Mouse (Mus musculus): ENCODE data around the gene Ifnl3. TPM values are rescaled to one million over a fixed set of nuclear protein-coding genes. Genes with fewer than 3 reads are reported as not detected.

The Ifnl3 gene
- polyA plus RNA-seq, 1 experiment from 2014 or later: not detected

DNA sequence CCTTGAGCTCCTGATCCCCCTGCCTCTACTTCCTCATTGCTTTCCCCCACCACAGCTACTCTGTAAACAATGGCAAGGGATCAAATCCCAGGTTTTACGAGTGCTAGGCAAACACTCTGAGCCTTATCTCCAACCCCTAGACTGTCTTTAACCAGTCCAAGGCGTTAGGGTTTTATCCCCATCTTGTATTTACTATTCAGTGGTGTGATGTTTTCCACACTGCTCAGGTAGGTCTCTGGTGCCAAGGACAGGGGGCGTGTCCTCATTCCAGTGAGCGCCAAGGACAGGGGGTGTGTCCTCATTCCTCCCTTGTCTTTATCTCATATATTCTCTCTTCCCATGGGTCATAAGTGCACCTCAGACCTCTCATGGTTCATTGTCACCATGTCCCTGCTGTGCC lies 17.9 kb downstream of the Ifnl3 start, which contains the start of gene Sycn:
Sycn (plus strand) TSS at position 360 of the 400 bp plus-strand sequence.
- no peak within 1 kb of the TSS for H3K4me2 ChIP-seq (ENCODE audit: low read depth, low read length)
- no peak within 1 kb of the TSS for H3K9ac ChIP-seq (ENCODE audit: low read length)
- ATAC-seq (ENCODE audit: insufficient read depth, low FRiP score): peak; percentile 66; the same call in 1 of the 2 replicates
- no peaks in the 10 kb centered on the region for H3K9me3 ChIP-seq (replicated peaks; ENCODE audit: control insufficient read depth, low read length)
- no peaks in the 10 kb centered on the region; the same call in 1 of the 2 replicates for H3K4me1 ChIP-seq (ENCODE audit: control insufficient read depth, insufficient read depth, low read length)
- no peaks in the 10 kb centered on the region for H3K36me3 ChIP-seq (ENCODE audit: control insufficient read depth, insufficient read depth, low read length)
- WGBS: 42% methylated on average over 4 of the region's 4 CpGs
- 0 out of 2 replicates have a peak within 1 kb of the TSS, but pooled peaks have one; percentile 1 for H3K27ac ChIP-seq (ENCODE audit: low read length)
- peaks cover 6% of the 10 kb centered on the region for H3K27me3 ChIP-seq (ENCODE audit: control insufficient read depth, insufficient read depth, low read length)
- H3K4me3 ChIP-seq (replicated peaks; ENCODE audit: low read length): no peak within 1 kb of the TSS

DNA sequence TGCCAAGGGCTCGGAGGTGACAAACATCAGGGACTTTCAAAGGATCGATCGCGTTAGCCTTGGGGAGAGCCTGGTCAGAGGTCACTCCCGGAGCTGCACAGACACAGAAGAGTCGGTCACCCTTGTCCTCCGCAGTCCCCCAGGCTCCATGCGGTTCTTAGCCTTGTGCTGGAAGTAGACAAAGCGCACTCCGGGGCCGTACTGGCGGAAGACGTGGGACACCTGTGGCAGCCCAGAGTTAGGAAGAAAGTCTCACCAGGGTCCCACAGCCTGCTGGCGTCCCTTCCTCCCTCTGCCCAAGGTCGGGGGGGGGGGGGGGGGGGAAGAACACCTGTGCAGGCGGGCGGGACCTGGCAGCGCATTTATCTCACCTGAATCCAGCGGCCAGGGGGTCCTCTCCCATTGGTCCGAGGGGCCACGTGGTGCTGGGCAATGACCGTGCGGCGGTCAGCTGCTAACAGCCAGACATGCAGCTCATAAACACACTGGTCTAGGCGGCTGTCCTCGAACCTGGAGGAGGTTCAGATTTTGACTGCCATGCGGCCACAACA lies 21.5 kb downstream of the Ifnl3 start:
- Histone ChIP-seq H3K9ac (ENCODE audit: low read length) (peak overlapping the region; percentile 50), H3K9me3 (replicated peaks; ENCODE audit: control insufficient read depth, low read length) (no peaks in the 10 kb centered on the region), H3K27me3 (ENCODE audit: control insufficient read depth, insufficient read depth, low read length) (peaks cover 27% of the 10 kb centered on the region), H3K36me3 (ENCODE audit: control insufficient read depth, insufficient read depth, low read length) (no peaks in the 10 kb centered on the region), H3K4me1 (ENCODE audit: control insufficient read depth, insufficient read depth, low read length) (peaks cover 8% of the 10 kb centered on the region; the same call in 1 of the 2 replicates), H3K27ac (ENCODE audit: low read length) (no peak overlapping the region), H3K4me3 (replicated peaks; ENCODE audit: low read length) (peak overlapping the region; percentile 28), H3K4me2 (ENCODE audit: low read depth, low read length) (peak overlapping the region; percentile 46)
- ATAC-seq (ENCODE audit: insufficient read depth, low FRiP score): peak; percentile 49; the same call in 1 of the 2 replicates
- WGBS: 4% methylated on average over 26 of the region's 27 CpGs

DNA sequence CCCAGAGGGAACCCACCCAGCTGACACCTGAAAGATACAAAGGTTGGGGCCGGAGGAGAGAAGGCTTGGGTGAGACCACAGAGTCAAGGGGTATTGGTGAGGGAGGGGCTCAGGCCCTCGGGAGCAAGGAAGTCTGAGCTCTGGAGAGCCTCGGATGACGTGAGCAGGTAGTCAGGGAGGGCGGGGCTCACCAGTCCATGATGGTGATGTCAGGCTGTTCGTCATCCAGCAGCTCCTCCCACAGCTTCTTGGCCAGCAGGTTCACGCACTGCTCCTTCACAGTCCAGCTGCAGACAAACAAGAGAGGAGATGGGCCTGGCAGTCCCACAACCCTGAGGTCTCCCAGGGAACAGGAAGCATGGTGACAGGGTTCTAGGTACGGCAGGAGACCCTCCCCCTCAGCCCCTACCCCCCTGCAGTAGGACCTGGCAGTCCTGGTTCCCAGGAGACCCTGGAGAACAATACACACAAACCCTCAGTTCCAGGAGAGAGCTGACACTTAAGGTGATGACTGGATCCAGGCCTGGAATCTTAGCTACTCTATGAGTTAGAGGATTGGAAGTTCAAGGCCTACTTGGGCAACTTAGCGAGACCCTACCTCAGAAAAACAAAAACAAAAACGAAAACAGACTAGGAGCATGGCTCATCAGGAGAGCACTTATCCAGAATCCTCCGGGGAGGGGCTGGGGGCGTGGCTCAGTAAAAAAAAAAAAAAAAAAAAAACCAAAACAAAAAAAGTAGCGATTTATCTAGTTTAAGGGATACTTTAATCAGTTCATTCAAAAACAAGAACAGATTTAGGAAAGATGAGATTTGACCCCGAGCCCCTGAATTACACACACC lies 22.6 kb downstream of the Ifnl3 start:
- peaks cover 27% of the 10 kb centered on the region for H3K27me3 ChIP-seq (ENCODE audit: control insufficient read depth, insufficient read depth, low read length)
- H3K4me2 ChIP-seq (ENCODE audit: low read depth, low read length): peak overlapping the region; percentile 46; the same call in 1 of the 2 replicates
- H3K9me3 ChIP-seq (replicated peaks; ENCODE audit: control insufficient read depth, low read length): no peaks in the 10 kb centered on the region
- H3K4me3 ChIP-seq (replicated peaks; ENCODE audit: low read length): peak overlapping the region; percentile 26; the same call in 1 of the 2 replicates
- H3K36me3 ChIP-seq (ENCODE audit: control insufficient read depth, insufficient read depth, low read length): no peaks in the 10 kb centered on the region
- ATAC-seq (ENCODE audit: insufficient read depth, low FRiP score): peak; percentile 53; the same call in 1 of the 2 replicates
- WGBS: 31% methylated on average over 14 of the region's 14 CpGs
- H3K9ac ChIP-seq (ENCODE audit: low read length): no peak overlapping the region
- H3K4me1 ChIP-seq (ENCODE audit: control insufficient read depth, insufficient read depth, low read length): peaks cover 8% of the 10 kb centered on the region; the same call in 1 of the 2 replicates
- no peak overlapping the region for H3K27ac ChIP-seq (ENCODE audit: low read length)

DNA sequence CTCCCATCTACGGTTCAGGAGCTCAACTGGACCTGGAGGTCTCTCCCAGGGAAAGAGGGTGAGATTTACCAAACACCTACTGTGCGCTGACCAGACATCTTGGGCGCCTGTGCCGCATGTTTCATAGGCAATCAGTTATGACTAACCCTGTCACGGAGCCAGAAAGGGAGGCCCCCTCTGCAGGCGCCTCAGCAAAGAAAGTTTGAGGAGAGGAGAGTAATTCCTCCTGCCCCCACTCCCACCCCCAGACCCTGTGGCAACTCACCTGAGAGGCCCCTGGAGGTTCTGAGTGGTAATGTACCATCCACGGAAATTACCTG lies 23.2 kb downstream of the Ifnl3 start:
- ATAC-seq (ENCODE audit: insufficient read depth, low FRiP score): no peak
- peak overlapping the region; percentile 26; the same call in 1 of the 2 replicates for H3K4me3 ChIP-seq (replicated peaks; ENCODE audit: low read length)
- H3K27ac ChIP-seq (ENCODE audit: low read length): no peak overlapping the region
- H3K36me3 ChIP-seq (ENCODE audit: control insufficient read depth, insufficient read depth, low read length): no peaks in the 10 kb centered on the region
- peaks cover 27% of the 10 kb centered on the region for H3K27me3 ChIP-seq (ENCODE audit: control insufficient read depth, insufficient read depth, low read length)
- no peaks in the 10 kb centered on the region for H3K9me3 ChIP-seq (replicated peaks; ENCODE audit: control insufficient read depth, low read length)
- no peak overlapping the region for H3K4me2 ChIP-seq (ENCODE audit: low read depth, low read length)
- H3K9ac ChIP-seq (ENCODE audit: low read length): no peak overlapping the region
- H3K4me1 ChIP-seq (ENCODE audit: control insufficient read depth, insufficient read depth, low read length): peaks cover 8% of the 10 kb centered on the region; the same call in 1 of the 2 replicates
- WGBS: 43% methylated on average over 7 of the region's 7 CpGs

DNA sequence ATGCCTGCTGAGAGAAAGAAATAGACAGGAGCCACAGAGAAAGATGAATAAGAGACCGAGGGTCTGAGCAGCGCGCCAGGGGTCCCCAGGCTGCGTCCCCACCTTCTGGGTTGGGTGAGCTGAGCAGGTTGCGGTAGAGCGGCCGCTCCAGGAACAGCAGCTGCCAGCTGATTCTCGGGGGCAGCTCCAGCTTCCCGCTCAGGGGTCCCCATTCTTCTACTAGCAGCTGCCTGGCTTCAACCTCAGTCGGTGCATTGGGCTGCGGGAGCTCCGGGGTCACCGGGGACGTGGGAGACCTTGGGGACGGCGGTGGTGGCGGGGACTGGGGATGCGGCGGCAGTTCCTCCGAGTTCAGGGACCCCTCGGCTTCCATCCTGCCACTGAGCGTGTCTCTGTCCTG lies 24.0 kb downstream of the Ifnl3 start:
- Histone ChIP-seq H3K36me3 (ENCODE audit: control insufficient read depth, insufficient read depth, low read length) (no peaks in the 10 kb centered on the region), H3K27me3 (ENCODE audit: control insufficient read depth, insufficient read depth, low read length) (peaks cover 27% of the 10 kb centered on the region), H3K27ac (ENCODE audit: low read length) (no peak overlapping the region), H3K4me3 (replicated peaks; ENCODE audit: low read length) (peak overlapping the region; percentile 26), H3K4me1 (ENCODE audit: control insufficient read depth, insufficient read depth, low read length) (peaks cover 8% of the 10 kb centered on the region; the same call in 1 of the 2 replicates), H3K4me2 (ENCODE audit: low read depth, low read length) (peak overlapping the region; percentile 43), H3K9ac (ENCODE audit: low read length) (peak overlapping the region; percentile 31; the same call in 1 of the 2 replicates), H3K9me3 (replicated peaks; ENCODE audit: control insufficient read depth, low read length) (no peaks in the 10 kb centered on the region)
- WGBS: 2% methylated on average over 22 of the region's 22 CpGs
- ATAC-seq (ENCODE audit: insufficient read depth, low FRiP score): no peak

DNA sequence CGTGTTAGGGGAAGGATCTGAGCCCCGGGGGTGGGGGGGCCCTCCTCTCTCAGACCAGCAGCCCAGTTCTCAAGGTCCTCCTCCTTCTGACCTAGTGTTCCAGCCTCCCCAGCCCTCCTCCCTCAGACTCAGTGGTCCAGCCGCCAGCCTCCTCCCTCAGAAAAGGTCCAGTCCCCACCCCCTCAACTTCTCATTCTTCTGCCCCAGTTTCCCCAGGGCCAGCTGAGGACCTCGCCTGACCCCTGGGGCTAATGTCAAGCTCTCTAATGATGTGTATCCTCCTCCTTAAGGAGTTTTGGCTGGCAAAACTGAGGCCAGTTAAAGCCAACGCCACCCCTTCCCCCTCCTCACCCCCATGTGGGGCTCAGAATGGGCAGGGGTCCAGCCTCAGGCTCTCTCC lies 24.5 kb downstream of the Ifnl3 start, which contains the start of gene Nccrp1:
Nccrp1 (minus strand) TSS at position 101 of the 400 bp plus-strand sequence.
- H3K4me1 ChIP-seq (ENCODE audit: control insufficient read depth, insufficient read depth, low read length): peaks cover 8% of the 10 kb centered on the region; the same call in 1 of the 2 replicates
- H3K9ac ChIP-seq (ENCODE audit: low read length): peak within 1 kb of the TSS; percentile 43
- H3K4me2 ChIP-seq (ENCODE audit: low read depth, low read length): peak within 1 kb of the TSS; percentile 43
- 0 out of 2 replicates have a peak within 1 kb of the TSS, but pooled peaks have one; percentile 8 for H3K27ac ChIP-seq (ENCODE audit: low read length)
- peaks cover 27% of the 10 kb centered on the region for H3K27me3 ChIP-seq (ENCODE audit: control insufficient read depth, insufficient read depth, low read length)
- peak within 1 kb of the TSS; percentile 26 for H3K4me3 ChIP-seq (replicated peaks; ENCODE audit: low read length)
- 5% methylated on average over 5 of the region's 5 CpGs for WGBS
- no peaks in the 10 kb centered on the region for H3K36me3 ChIP-seq (ENCODE audit: control insufficient read depth, insufficient read depth, low read length)
- H3K9me3 ChIP-seq (replicated peaks; ENCODE audit: control insufficient read depth, low read length): no peaks in the 10 kb centered on the region
- ATAC-seq (ENCODE audit: insufficient read depth, low FRiP score): no peak

DNA sequence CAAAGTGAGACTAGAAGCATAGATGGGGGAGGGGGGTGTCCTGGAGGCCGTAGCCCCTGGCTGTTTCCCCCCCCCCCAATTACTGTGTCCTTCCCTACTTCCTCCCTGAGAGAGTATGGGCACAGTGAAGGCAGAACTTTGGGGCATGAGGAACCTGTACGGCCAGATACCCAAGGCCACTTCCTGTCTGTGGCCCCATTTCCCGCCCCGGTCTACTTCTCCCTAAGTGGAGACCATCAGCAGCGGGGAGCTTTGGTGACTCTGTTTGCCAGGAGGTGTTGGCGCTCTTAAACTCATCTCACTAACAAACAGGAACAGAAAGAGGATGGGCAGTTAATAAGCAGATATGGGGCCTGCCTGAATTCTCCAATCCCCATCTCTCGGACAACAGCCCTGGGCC lies 25.0 kb downstream of the Ifnl3 start:
- WGBS: 62% methylated on average over 7 of the region's 7 CpGs
- no peak for ATAC-seq (ENCODE audit: insufficient read depth, low FRiP score)

DNA sequence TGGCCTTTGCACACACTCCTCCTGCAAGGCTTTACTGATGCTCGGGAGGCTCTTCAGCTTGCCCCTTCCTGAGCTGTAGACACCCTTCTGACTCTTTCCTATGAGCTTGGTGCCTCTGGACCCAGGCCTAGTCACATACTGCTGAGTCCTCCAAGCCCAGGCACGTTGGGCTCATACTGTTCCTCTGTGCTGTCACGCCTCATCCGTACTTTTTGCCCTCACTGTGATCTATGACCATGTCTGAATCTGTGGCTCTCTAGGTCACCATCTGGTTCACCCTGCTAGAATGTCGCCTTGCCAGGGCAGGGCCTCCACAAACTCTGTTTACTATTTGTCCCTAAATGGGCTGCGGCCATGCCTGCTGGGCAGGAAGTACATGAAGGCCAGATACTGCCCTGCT lies 30.4 kb downstream of the Ifnl3 start:
- WGBS: 79% methylated on average over 6 of the region's 6 CpGs
- H3K9me3 ChIP-seq (replicated peaks; ENCODE audit: control insufficient read depth, low read length): no peaks in the 10 kb centered on the region
- H3K9ac ChIP-seq (ENCODE audit: low read length): no peak overlapping the region
- no peak overlapping the region for H3K4me3 ChIP-seq (replicated peaks; ENCODE audit: low read length)
- H3K4me1 ChIP-seq (ENCODE audit: control insufficient read depth, insufficient read depth, low read length): peaks cover 8% of the 10 kb centered on the region
- no peaks in the 10 kb centered on the region for H3K36me3 ChIP-seq (ENCODE audit: control insufficient read depth, insufficient read depth, low read length)
- no peak overlapping the region for H3K4me2 ChIP-seq (ENCODE audit: low read depth, low read length)
- no peaks in the 10 kb centered on the region for H3K27me3 ChIP-seq (ENCODE audit: control insufficient read depth, insufficient read depth, low read length)
- H3K27ac ChIP-seq (ENCODE audit: low read length): no peak overlapping the region; the same call in 1 of the 2 replicates
- ATAC-seq (ENCODE audit: insufficient read depth, low FRiP score): no peak

More for the DNA sequence above, 25.0 kb downstream of the Ifnl3 start:
- H3K4me2 ChIP-seq (ENCODE audit: low read depth, low read length): no peak overlapping the region
- no peak overlapping the region for H3K27ac ChIP-seq (ENCODE audit: low read length)
- H3K4me3 ChIP-seq (replicated peaks; ENCODE audit: low read length): no peak overlapping the region
- H3K4me1 ChIP-seq (ENCODE audit: control insufficient read depth, insufficient read depth, low read length): peaks cover 8% of the 10 kb centered on the region; the same call in 1 of the 2 replicates
- H3K27me3 ChIP-seq (ENCODE audit: control insufficient read depth, insufficient read depth, low read length): peaks cover 27% of the 10 kb centered on the region
- H3K9me3 ChIP-seq (replicated peaks; ENCODE audit: control insufficient read depth, low read length): no peaks in the 10 kb centered on the region
- no peak overlapping the region for H3K9ac ChIP-seq (ENCODE audit: low read length)
- H3K36me3 ChIP-seq (ENCODE audit: control insufficient read depth, insufficient read depth, low read length): no peaks in the 10 kb centered on the region

All from stomach, embryonic 16.5 days (tissue).